ENCODE assay signal across 26 mouse cellular contexts in the genomic region with DNA sequence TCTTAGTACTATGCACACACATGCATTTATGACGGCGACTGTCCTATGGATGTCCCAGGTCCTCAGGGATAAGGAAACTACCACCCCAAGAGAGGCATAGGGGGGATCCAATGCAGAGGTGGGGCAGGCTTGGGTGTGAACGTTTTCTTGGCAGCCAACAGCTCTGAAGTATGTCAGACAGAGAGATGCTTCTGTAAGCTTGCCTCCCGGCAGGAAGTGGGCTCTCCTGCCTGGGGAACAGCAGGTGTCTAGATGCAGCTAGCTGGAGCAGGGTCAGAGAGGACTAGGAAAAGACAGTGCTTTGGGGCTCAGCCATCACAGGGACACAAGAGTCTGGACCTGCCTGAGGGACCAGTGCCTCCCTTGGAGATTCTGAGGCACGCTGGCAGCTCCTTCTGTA. TPM values are rescaled to one million over a fixed set of nuclear protein-coding genes. Genes with fewer than 3 reads are reported as not detected.
A peak's percentile ranks its signal among the peaks of the same experiment; 100 is the strongest.
DNase-seq lines count a peak whose midpoint lies in the region; ATAC-seq and TF ChIP-seq lines count a peak whose summit lies in the region.
"Had no signal": no experiment of that assay in that cellular context is flagged by ENCODE, and none has a peak within 500 bp of the region (broad histone marks: within the 10 kb centered on the region; RNA-seq: fewer than 3 reads in every experiment).

No protein-coding gene starts in this region.

- H3K4me3 ChIP-seq in lung, embryonic 15.5 days = no peak overlapping the region
- H3K4me3 ChIP-seq in lung, adult 2 months (replicated peaks; ENCODE audit: extremely low read depth, low read depth, low read length) = no peak overlapping the region
- H3K4me3 ChIP-seq in forebrain, embryonic 13.5 days = no peak overlapping the region
- H3K4me3 ChIP-seq: embryonic facial prominence, embryonic 12.5 days; gastrocnemius, adult 2 months; heart, embryonic 10.5 days; hindbrain, embryonic 12.5 days had no signal

- DNase-seq in cerebellum, adult 9-11 months = peak; percentile 24
- no peak for DNase-seq in cerebellum, postnatal 4 days (ENCODE audit: low spot score in 2 of 2)
- no peak for DNase-seq in lung, adult 2 months
- DNase-seq in thymus, postnatal 36 days = peak; percentile 38 to 52
- DNase-seq in testis, postnatal 14 days (ENCODE audit: low spot score) = no peak
- DNase-seq: adrenal gland, adult 8-10 months; adrenal gland, postnatal 36 days; B cell, adult 2 months; cerebellum, adult 2 months; cerebellum, postnatal 14 days; gastrocnemius, adult 2 months; gastrocnemius, postnatal 25 days; heart, postnatal 10 days; heart, postnatal 4 days had no signal

- no peak for TF ChIP-seq POLR2A in lung, adult 2 months (IDR thresholded peaks at IDR 0.05; ENCODE audit: borderline replicate concordance, extremely low read depth, low read depth, low read length)

- TF ChIP-seq CTCF in lung, adult 2 months (IDR thresholded peaks at IDR 0.05; ENCODE audit: insufficient read depth, low read length) = no peak

- H3K4me1 ChIP-seq in lung, embryonic 15.5 days = peaks cover 22% of the 10 kb centered on the region
- H3K4me1 ChIP-seq in lung, adult 2 months (ENCODE audit: control insufficient read depth, insufficient read depth, low read length) = no peaks in the 10 kb centered on the region
- peaks cover 5% of the 10 kb centered on the region; the same call in 1 of the 2 replicates for H3K4me1 ChIP-seq in forebrain, embryonic 13.5 days

- H3K36me3 ChIP-seq in lung, embryonic 15.5 days = no peaks in the 10 kb centered on the region
- no peaks in the 10 kb centered on the region for H3K36me3 ChIP-seq in forebrain, embryonic 13.5 days (ENCODE audit: poor library complexity, severe bottlenecking)
- H3K36me3 ChIP-seq: embryonic facial prominence, embryonic 12.5 days; heart, embryonic 10.5 days; hindbrain, embryonic 12.5 days had no signal

- 29% methylated on average over 5 of the region's 5 CpGs for WGBS in lung, embryonic 15.5 days
- WGBS in lung, adult 2 months = 47% methylated on average over 5 of the region's 5 CpGs
- 60% methylated on average over 5 of the region's 5 CpGs for WGBS in forebrain, embryonic 13.5 days

- H3K27me3 ChIP-seq in lung, embryonic 15.5 days = no peaks in the 10 kb centered on the region
- no peaks in the 10 kb centered on the region for H3K27me3 ChIP-seq in forebrain, embryonic 13.5 days
- H3K27me3 ChIP-seq: embryonic facial prominence, embryonic 12.5 days; hindbrain, embryonic 12.5 days had no signal

- peak overlapping the region; percentile 12; the same call in 1 of the 2 replicates for H3K27ac ChIP-seq in lung, embryonic 15.5 days
- no peak overlapping the region for H3K27ac ChIP-seq in forebrain, embryonic 13.5 days
- H3K27ac ChIP-seq: embryonic facial prominence, embryonic 12.5 days; gastrocnemius, adult 2 months; heart, embryonic 10.5 days; hindbrain, embryonic 12.5 days had no signal

- H3K4me2 ChIP-seq in lung, embryonic 15.5 days = no peak overlapping the region
- H3K4me2 ChIP-seq in forebrain, embryonic 13.5 days = no peak overlapping the region
- H3K4me2 ChIP-seq: embryonic facial prominence, embryonic 12.5 days; hindbrain, embryonic 12.5 days had no signal

- H3K9me3 ChIP-seq in lung, embryonic 15.5 days = no peaks in the 10 kb centered on the region
- no peaks in the 10 kb centered on the region for H3K9me3 ChIP-seq in forebrain, embryonic 13.5 days (replicated peaks)
- H3K9me3 ChIP-seq: embryonic facial prominence, embryonic 12.5 days; G1E; heart, embryonic 10.5 days; hindbrain, embryonic 12.5 days had no signal

- ATAC-seq in lung, embryonic 15.5 days (ENCODE audit: borderline replicate concordance, extremely low read depth, low FRiP score, low TSS enrichment) = no peak
- ATAC-seq in forebrain, embryonic 13.5 days = no peak
- ATAC-seq: CD4-positive, CD25-positive, alpha-beta regulatory T cell, adult 4 months; forebrain, embryonic 16.5 days; hindbrain, embryonic 16.5 days had no signal

- H3K9ac ChIP-seq in lung, embryonic 15.5 days = no peak overlapping the region
- no peak overlapping the region for H3K9ac ChIP-seq in forebrain, embryonic 13.5 days
- H3K9ac ChIP-seq: embryonic facial prominence, embryonic 12.5 days; hindbrain, embryonic 12.5 days had no signal

RNA-seq across cellular contexts. Expression of a gene that starts 9.2 kb away (rescaled TPM):
- polyA plus RNA-seq in lung, embryonic 15.5 days (2015; fragmentation: Nextera tagmentation; extraction: Ambion mirVana) = 1.7 and 2.2 TPM in 2 replicates
- 17.1 and 21.4 TPM in 2 replicates for polyA plus RNA-seq in lung, adult 2 months (2012; rRNA removed)
- polyA plus RNA-seq in forebrain, embryonic 13.5 days (2015; fragmentation: Nextera tagmentation; extraction: Ambion mirVana) = 2.3 and 2.5 TPM in 2 replicates

RNA-seq across cellular contexts. Expression of a gene that starts 18.1 kb away (rescaled TPM):
- 0.04 TPM in 1 of 2 replicates, not detected in the other for polyA plus RNA-seq in lung, embryonic 15.5 days (2015; fragmentation: Nextera tagmentation; extraction: Ambion mirVana)
- 0.12 TPM in 1 of 2 replicates, not detected in the other for polyA plus RNA-seq in lung, adult 2 months (2012; rRNA removed)
- not detected in 2 replicates for polyA plus RNA-seq in forebrain, embryonic 13.5 days (2015; fragmentation: Nextera tagmentation; extraction: Ambion mirVana)
- polyA plus RNA-seq: CD4-positive, CD25-positive, alpha-beta regulatory T cell, adult 4 months; cerebellum, adult 2 months; cortical plate, adult 2 months; embryonic facial prominence, embryonic 12.5 days; forebrain, embryonic 11.5 days; forebrain, embryonic 16.5 days; G1E; heart, embryonic 10.5 days; heart, embryonic 14.5 days; hindbrain, embryonic 12.5 days; hindbrain, embryonic 16.5 days had no signal

Comparison
In these comparisons a context has a peak if more than half of its experiments do, and no peak if none do; other contexts are left out.
1. DNase-seq: peak in cerebellum, adult 9-11 months (single experiment) and thymus, postnatal 36 days (2 of 2); none in cerebellum, postnatal 4 days (0 of 2), lung, adult 2 months (single experiment) and testis, postnatal 14 days (single experiment).